Mouse (Mus musculus) forebrain, embryonic 14.5 days (tissue): ENCODE results near the gene Obp2b. TPM values are rescaled to one million over a fixed set of nuclear protein-coding genes. Genes with fewer than 3 reads are reported as not detected.

ENCODE experiments used
- ATAC-seq: fragments of 200-750 bp; cut with Nextera tagmentation; 2 replicates; pipeline ENCODE4 v1.8.0; 2017; ENCODE audit warnings: mild to moderate bottlenecking, moderate library complexity
- DNase-seq: peaks from one replicate; pipeline ENCODE4 v3.0.0-alpha.2; 2015; ENCODE audit warnings: low spot score
- H3K27ac ChIP-seq: fragments of 300-500 bp; sonication (generic); 2 replicates; pipeline ENCODE4 v1.5.1; 2014; ENCODE audit warnings: low read depth, mild to moderate bottlenecking, control low read depth, low read length, moderate library complexity
- H3K27me3 ChIP-seq: fragments of 300-500 bp; sonication (generic); replicated peaks from 2 replicates; pipeline ENCODE4 v1.6.1; 2014; ENCODE audit warnings: low read length, control low read depth, mixed read lengths; ENCODE audit not compliant: control insufficient read depth, insufficient read depth
- H3K36me3 ChIP-seq: fragments of 300-500 bp; sonication (generic); 2 replicates; pipeline ENCODE4 v1.6.1; 2014; ENCODE audit warnings: low read length, control low read depth; ENCODE audit not compliant: control insufficient read depth, insufficient read depth
- H3K4me1 ChIP-seq: fragments of 300-500 bp; sonication (generic); 2 replicates; pipeline ENCODE4 v1.6.1; 2014; ENCODE audit warnings: antibody characterized with exemption, low read length, control low read depth; ENCODE audit not compliant: control insufficient read depth, insufficient read depth
- H3K4me2 ChIP-seq: fragments of 300-500 bp; sonication (generic); 2 replicates; pipeline ENCODE4 v1.6.1; 2014; ENCODE audit warnings: mild to moderate bottlenecking, control low read depth, low read length
- H3K4me3 ChIP-seq: fragments of 300-500 bp; sonication (generic); 2 replicates; pipeline ENCODE4 v1.5.1; 2014; ENCODE audit warnings: low read depth, low read length, control low read depth
- H3K9ac ChIP-seq: fragments of 300-500 bp; sonication (generic); 2 replicates; pipeline ENCODE4 v1.6.1; 2014; ENCODE audit warnings: mild to moderate bottlenecking, low read length, control low read depth, moderate library complexity
- H3K9me3 ChIP-seq: fragments of 300-500 bp; sonication (generic); replicated peaks from 2 replicates; pipeline ENCODE4 v1.6.1; 2016; ENCODE audit warnings: low read length, control low read depth, mixed read lengths; ENCODE audit not compliant: control insufficient read depth
- WGBS: fragments of 180-500 bp; shearing (Covaris S2); extraction: QIAGEN DNeasy Blood & Tissue Kit; methylation state at CpG from one replicate; pipeline ENCODE4 v1.1.7; 2014; 5-methylcytosine and 5-hydroxymethylcytosine counted together
- polyA plus RNA-seq: library from polyadenylated mRNA; unstranded; fragments of >200 nt; fragmentation: Nextera tagmentation; extraction: Ambion mirVana; gene quantifications from 2 replicates; pipeline ENCODE4 v1.2.1, GENCODE M21; 2014

The Obp2b gene
- polyA plus RNA-seq, 1 experiment from 2014 or later = not detected

DNA sequence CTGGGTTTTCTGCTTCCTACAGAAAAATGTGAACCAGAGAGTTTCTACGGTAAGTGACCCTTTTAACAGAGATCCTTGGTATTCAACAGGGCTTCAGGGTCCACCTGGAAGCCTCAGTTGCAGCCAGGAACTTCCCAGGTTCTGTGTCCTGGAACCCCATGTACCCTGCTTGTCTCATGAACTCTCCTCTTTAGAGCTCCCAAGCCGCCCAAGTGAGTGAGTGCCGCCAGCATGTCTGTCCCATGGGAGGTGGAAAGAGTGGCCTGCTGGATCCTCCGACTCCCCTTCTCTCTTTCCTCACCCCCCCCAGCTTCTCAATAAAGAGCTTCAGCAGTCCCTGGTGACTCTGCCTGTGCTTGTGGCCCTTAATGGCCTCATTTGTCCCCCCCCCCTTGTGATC lies 31.0 kb downstream of the Obp2b start:
- Histone ChIP-seq H3K9me3 (no peaks in the 10 kb centered on the region), H3K4me1 (no peaks in the 10 kb centered on the region), H3K36me3 (no peaks in the 10 kb centered on the region), H3K4me3 (no peak overlapping the region), H3K27ac (no peak overlapping the region), H3K27me3 (no peaks in the 10 kb centered on the region), H3K9ac (no peak overlapping the region), H3K4me2 (no peak overlapping the region)
- WGBS = 85% methylated on average over 4 of the region's 4 CpGs
- DNase-seq (no peak), ATAC-seq (no peak)

DNA sequence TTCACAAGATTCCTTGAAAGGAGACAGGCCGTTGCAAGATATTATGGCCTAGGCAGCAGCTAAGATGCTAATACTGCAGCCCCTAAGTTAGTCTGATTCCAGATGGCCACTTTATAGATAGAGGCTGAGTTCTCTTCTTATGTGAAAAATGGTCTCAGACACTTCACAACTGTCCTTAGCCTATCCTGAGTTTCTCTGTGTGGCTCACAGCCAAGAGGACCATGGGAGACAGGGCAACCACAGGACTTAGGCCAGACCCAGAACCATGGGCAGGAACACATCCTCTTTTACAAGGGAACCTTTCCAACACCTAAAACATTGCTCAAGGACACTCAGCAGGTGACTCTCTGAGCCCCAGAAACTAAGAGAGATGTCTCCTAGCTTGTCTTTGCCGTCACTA lies 36.7 kb downstream of the Obp2b start:
- DNase-seq (no peak), ATAC-seq (no peak)
- H3K9ac ChIP-seq = no peak overlapping the region
- no peaks in the 10 kb centered on the region for H3K9me3 ChIP-seq
- H3K4me1 ChIP-seq = no peaks in the 10 kb centered on the region
- WGBS = 75% methylated on average over 2 of the region's 2 CpGs
- no peak overlapping the region for H3K27ac ChIP-seq
- H3K27me3 ChIP-seq = no peaks in the 10 kb centered on the region
- no peak overlapping the region for H3K4me2 ChIP-seq
- no peaks in the 10 kb centered on the region for H3K36me3 ChIP-seq
- H3K4me3 ChIP-seq = no peak overlapping the region

DNA sequence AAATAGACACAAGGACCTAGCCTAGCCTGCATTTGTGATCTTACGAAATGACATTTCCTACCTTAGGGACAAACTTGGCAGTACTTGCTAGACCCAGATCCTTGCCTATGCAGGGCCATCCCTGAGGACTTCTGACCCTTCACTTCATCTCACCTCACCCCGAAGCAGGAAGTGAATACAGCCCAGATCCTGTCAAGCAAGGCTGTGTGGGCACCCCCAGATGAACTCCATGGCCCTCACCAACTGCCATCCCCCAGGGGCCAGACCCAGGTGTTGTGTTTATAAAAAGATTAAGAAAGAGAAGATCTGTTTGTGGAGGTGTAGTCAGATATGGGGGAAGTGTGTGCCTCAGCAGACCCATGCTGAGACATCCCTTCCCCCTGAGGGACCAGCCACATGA lies 37.8 kb downstream of the Obp2b start:
- WGBS = 78% methylated on average over 2 of the region's 2 CpGs
- ATAC-seq = no peak
- Histone ChIP-seq H3K36me3 (no peaks in the 10 kb centered on the region), H3K27ac (no peak overlapping the region), H3K9me3 (no peaks in the 10 kb centered on the region), H3K9ac (no peak overlapping the region), H3K4me2 (no peak overlapping the region), H3K27me3 (no peaks in the 10 kb centered on the region), H3K4me1 (no peaks in the 10 kb centered on the region), H3K4me3 (no peak overlapping the region)
- DNase-seq = no peak

DNA sequence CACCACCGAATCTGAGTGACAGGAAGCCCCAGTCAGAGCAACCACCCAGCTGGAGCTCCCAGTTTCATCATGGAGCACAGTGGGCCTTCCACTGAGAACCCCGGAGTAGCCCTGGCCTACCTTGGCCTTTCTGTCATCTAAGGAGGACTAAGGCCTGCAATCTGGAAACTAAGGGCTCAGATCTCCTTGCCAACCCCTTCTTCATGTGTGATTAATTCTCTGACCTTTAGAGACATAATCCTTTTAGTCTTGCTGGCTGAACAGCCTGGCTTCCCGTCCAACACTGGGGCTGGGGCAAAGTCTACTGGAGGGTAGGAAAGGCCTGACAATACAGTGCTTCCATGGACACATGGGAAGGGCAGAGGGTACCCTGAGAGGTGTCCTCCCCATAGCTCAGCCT lies 39.2 kb downstream of the Obp2b start:
- H3K27ac ChIP-seq = no peak overlapping the region
- no peak overlapping the region for H3K9ac ChIP-seq
- H3K4me3 ChIP-seq = no peak overlapping the region
- ATAC-seq (no peak), DNase-seq (no peak)
- 62% methylated on average over 3 of the region's 3 CpGs for WGBS
- no peaks in the 10 kb centered on the region for H3K36me3 ChIP-seq
- no peaks in the 10 kb centered on the region for H3K9me3 ChIP-seq
- no peaks in the 10 kb centered on the region for H3K27me3 ChIP-seq
- no peak overlapping the region for H3K4me2 ChIP-seq
- no peaks in the 10 kb centered on the region for H3K4me1 ChIP-seq

DNA sequence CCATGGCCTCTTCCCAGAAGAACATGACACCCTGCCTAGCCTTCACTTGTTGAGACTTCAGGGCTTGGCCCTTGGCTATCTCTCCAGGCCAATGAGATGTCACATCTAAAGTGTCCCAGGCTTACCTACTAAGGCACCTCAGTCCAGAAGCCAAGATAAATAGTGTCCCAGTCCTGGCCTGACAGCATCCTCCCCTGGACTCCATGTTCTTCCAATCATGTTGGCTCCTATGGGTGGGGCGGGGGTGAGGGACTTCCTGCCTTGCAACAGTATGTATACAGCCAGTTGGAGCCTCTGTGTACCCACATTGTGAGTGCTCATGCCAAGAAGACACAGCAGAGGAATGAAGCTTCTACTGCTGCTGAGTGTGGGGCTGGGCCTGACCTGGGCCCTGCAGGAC lies 39.9 kb downstream of the Obp2b start, which contains the start of gene Lcn11:
Gene Lcn11, plus strand, starts transcription at position 301 of the 400 bp plus-strand sequence.
- 92% methylated on average over 1 of the region's 1 CpGs for WGBS
- Histone ChIP-seq H3K9me3 (no peaks in the 10 kb centered on the region), H3K4me1 (no peaks in the 10 kb centered on the region), H3K4me2 (no peak within 1 kb of the TSS), H3K27me3 (no peaks in the 10 kb centered on the region), H3K36me3 (no peaks in the 10 kb centered on the region), H3K9ac (no peak within 1 kb of the TSS), H3K4me3 (no peak within 1 kb of the TSS), H3K27ac (no peak within 1 kb of the TSS)
- no peak for ATAC-seq
- DNase-seq = no peak

DNA sequence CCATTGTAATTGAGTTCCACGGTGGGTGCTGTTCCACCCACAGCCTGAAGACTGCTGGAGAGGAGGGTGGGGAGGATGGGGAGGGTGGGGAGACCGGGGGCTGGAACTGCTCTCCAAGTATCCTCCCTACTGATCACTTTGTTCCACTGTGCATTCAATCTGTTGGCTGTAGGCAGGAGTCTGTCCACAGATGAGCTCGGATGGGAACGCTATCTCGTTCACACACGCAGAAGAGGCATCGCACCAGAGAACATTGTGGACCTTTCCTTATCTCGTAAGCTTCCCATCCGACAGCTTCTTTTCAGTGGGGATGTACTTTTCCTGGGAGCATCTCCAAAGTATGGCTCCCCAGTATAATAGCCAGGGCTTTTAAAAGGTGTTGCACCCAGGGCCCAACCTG lies 42.3 kb downstream of the Obp2b start:
- Histone ChIP-seq H3K36me3 (no peaks in the 10 kb centered on the region), H3K27ac (no peak overlapping the region), H3K4me1 (no peaks in the 10 kb centered on the region), H3K4me3 (no peak overlapping the region), H3K9me3 (no peaks in the 10 kb centered on the region), H3K27me3 (no peaks in the 10 kb centered on the region), H3K9ac (no peak overlapping the region), H3K4me2 (no peak overlapping the region)
- WGBS = 93% methylated on average over 9 of the region's 9 CpGs
- no peak for ATAC-seq
- DNase-seq = no peak

DNA sequence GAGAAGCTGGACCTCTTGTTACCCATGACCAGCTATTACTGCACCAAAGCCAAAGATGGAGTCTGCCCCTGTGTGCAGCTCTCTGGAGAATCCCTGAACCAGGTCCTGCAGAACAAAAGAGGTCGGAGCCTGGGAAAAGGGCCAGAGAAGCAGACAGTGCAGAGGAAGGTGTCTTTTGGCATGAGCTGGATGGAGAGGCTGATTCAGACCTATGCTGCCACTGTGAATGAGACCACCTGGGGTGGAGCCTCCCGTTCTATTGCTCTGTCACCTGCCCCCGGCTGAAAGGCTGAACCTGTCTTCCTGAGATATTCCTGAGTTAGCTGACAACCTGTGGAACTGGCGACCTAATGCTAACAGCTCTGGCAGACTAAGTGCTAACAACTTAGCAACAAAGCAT lies 44.1 kb downstream of the Obp2b start:
- Histone ChIP-seq H3K27me3 (no peaks in the 10 kb centered on the region), H3K27ac (no peak overlapping the region), H3K4me3 (no peak overlapping the region), H3K4me1 (no peaks in the 10 kb centered on the region), H3K9me3 (no peaks in the 10 kb centered on the region), H3K4me2 (no peak overlapping the region), H3K36me3 (no peaks in the 10 kb centered on the region), H3K9ac (no peak overlapping the region)
- no peak for ATAC-seq
- no peak for DNase-seq
- WGBS = 58% methylated on average over 4 of the region's 4 CpGs

DNA sequence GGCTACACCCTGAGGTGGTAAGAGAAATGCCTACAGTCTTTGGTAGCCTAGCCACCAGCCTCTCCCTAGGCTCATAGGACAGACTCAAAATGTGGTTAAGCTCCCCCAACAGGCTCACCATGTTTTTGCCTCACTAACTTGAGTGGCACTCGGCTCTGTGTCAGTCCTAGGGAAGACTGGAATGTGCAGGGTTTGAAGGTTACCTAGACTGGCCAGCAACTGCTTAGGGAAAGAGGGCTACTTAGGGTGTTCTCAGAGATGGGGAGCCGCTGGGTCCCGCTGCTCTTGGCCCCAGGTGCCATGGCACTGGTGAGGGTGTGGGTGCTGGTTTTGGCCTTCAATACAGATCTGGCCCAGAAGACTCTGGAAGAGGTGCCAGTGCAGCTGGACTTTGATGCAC lies 45.1 kb downstream of the Obp2b start, which contains the start of gene Gm13539:
Gene Gm13539, plus strand, starts transcription at position 301 of the 400 bp plus-strand sequence.
- Histone ChIP-seq H3K4me1 (no peaks in the 10 kb centered on the region), H3K36me3 (no peaks in the 10 kb centered on the region), H3K27me3 (no peaks in the 10 kb centered on the region), H3K4me3 (no peak within 1 kb of the TSS), H3K27ac (no peak within 1 kb of the TSS), H3K4me2 (no peak within 1 kb of the TSS), H3K9ac (no peak within 1 kb of the TSS), H3K9me3 (no peaks in the 10 kb centered on the region)
- no peak for DNase-seq
- no peak for ATAC-seq
- 78% methylated on average over 3 of the region's 3 CpGs for WGBS

DNA sequence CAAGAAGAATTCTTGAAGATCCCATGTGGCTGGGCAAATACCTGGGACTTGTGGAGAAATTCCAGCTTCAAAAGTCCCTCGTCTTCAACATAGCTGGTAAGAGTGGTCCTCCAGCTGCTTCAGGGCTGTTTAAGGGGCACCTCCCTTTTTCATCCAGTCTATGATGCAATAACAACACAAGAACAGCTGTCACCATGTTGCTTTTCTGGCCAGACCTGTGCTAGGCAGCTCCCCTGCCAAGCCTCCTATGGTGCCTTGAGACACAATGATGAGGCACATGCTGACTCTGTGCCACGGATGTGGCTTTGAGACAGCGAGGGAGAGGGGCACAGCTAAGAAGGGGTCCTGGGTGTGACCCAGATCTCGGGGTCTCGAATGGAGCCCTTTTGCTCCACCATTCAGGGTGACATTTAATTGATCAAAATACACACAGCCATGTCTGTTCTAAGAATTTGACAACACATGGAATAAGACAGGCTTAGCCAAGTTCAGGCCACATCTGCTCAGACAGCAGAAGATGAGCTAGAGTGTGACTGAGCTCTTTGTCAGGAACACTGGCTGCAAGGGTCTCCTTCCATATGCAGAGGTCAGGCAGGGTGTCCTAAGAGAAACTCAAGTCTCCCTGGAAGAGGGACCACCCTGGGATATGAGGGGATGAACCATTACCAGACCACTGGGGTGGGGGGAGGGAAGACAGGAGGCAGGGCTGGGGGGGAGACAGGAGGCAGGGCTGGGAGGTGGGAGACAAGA lies 48.9 kb downstream of the Obp2b start:
- Histone ChIP-seq H3K27ac (no peak overlapping the region), H3K4me2 (no peak overlapping the region), H3K4me3 (no peak overlapping the region), H3K4me1 (no peaks in the 10 kb centered on the region), H3K36me3 (no peaks in the 10 kb centered on the region), H3K9me3 (no peaks in the 10 kb centered on the region), H3K27me3 (no peaks in the 10 kb centered on the region), H3K9ac (no peak overlapping the region)
- 70% methylated on average over 5 of the region's 5 CpGs for WGBS
- DNase-seq (peak; percentile 7), ATAC-seq (no peak)
